Comparison of ENCODE assay signal across 9 mouse cellular contexts in genomic region chr2:158555252-158555651, GRCm38 (mm10). TPM values are rescaled to one million over a fixed set of nuclear protein-coding genes. Genes with fewer than 3 reads are reported as not detected.
A peak's percentile ranks its signal among the peaks of the same experiment; 100 is the strongest.
DNase-seq lines count a peak whose midpoint lies in the region; ATAC-seq and TF ChIP-seq lines count a peak whose summit lies in the region.
"Had no signal": no experiment of that assay in that cellular context is flagged by ENCODE, and none has a peak within 500 bp of the region (broad histone marks: within the 10 kb centered on the region; RNA-seq: fewer than 3 reads in every experiment).

No protein-coding gene starts in this region.

- TF ChIP-seq POLR2A in cerebellum, adult 2 months (IDR thresholded peaks at IDR 0.05; ENCODE audit: borderline replicate concordance, insufficient read depth, low read length): no peak

- no peaks in the 10 kb centered on the region for H3K36me3 ChIP-seq in forebrain, postnatal 0 days (ENCODE audit: insufficient read depth)
- no peaks in the 10 kb centered on the region for H3K36me3 ChIP-seq in midbrain, embryonic 11.5 days (ENCODE audit: control insufficient read depth, insufficient read depth, low read length)

- WGBS in forebrain, postnatal 0 days: 6% methylated on average over 7 of the region's 7 CpGs
- 4% methylated on average over 7 of the region's 7 CpGs for WGBS in midbrain, embryonic 11.5 days
- 4% methylated on average over 7 of the region's 7 CpGs for WGBS in cerebellum, adult 2 months

- peak overlapping the region; percentile 60 for H3K4me2 ChIP-seq in forebrain, postnatal 0 days (ENCODE audit: low read depth)
- H3K4me2 ChIP-seq in midbrain, embryonic 11.5 days: peak overlapping the region; percentile 14; the same call in 1 of the 2 replicates

- H3K4me1 ChIP-seq in forebrain, postnatal 0 days (ENCODE audit: insufficient read depth): peaks cover 8% of the 10 kb centered on the region
- H3K4me1 ChIP-seq in midbrain, embryonic 11.5 days (ENCODE audit: control insufficient read depth, insufficient read depth, low read length): peaks cover 10% of the 10 kb centered on the region
- H3K4me1 ChIP-seq in cerebellum, adult 2 months (ENCODE audit: control insufficient read depth, insufficient read depth, low read length): peaks cover 3% of the 10 kb centered on the region; the same call in 1 of the 2 replicates

- H3K27ac ChIP-seq in forebrain, postnatal 0 days (ENCODE audit: low read depth, low read length): peak overlapping the region; percentile 80
- H3K27ac ChIP-seq in midbrain, embryonic 11.5 days (ENCODE audit: low read depth, low read length): no peak overlapping the region
- no peak overlapping the region for H3K27ac ChIP-seq in cerebellum, adult 2 months (ENCODE audit: insufficient read depth, low read length)

- H3K4me3 ChIP-seq in forebrain, postnatal 0 days (ENCODE audit: low read depth, low read length): no peak overlapping the region
- H3K4me3 ChIP-seq in midbrain, embryonic 11.5 days (ENCODE audit: low read depth, low read length): no peak overlapping the region
- no peak overlapping the region for H3K4me3 ChIP-seq in cerebellum, adult 2 months (replicated peaks; ENCODE audit: insufficient read depth, low read depth, low read length)

- ATAC-seq in forebrain, postnatal 0 days: no peak
- ATAC-seq in midbrain, embryonic 11.5 days (ENCODE audit: low FRiP score): no peak

- H3K27me3 ChIP-seq in forebrain, postnatal 0 days (ENCODE audit: insufficient read depth, low read length): no peaks in the 10 kb centered on the region; the same call in none of the 2 replicates
- peaks cover 27% of the 10 kb centered on the region for H3K27me3 ChIP-seq in midbrain, embryonic 11.5 days (ENCODE audit: control insufficient read depth, insufficient read depth, low read length)
- H3K27me3 ChIP-seq in cerebellum, adult 2 months (ENCODE audit: control insufficient read depth, insufficient read depth, low read length): no peaks in the 10 kb centered on the region

- DNase-seq in thymus, postnatal 0 days (ENCODE audit: low spot score): peak; percentile 14
- DNase-seq in thymus, postnatal 10 days (ENCODE audit: low spot score in 2 of 2): no peak
- no peak for DNase-seq in forebrain, postnatal 0 days
- DNase-seq in kidney, adult 18-20 months: peak; percentile 43
- DNase-seq in midbrain, embryonic 11.5 days (ENCODE audit: low spot score, missing footprints): peak; percentile 89
- no peak for DNase-seq in testis, postnatal 10 days (ENCODE audit: low spot score)
- DNase-seq in cerebellum, adult 2 months: no peak
- no peak for DNase-seq in left cerebral cortex, adult 8-10 months (ENCODE audit: low spot score in 2 of 2)

- H3K9me3 ChIP-seq in forebrain, postnatal 0 days (ENCODE audit: low read length): no peaks in the 10 kb centered on the region
- H3K9me3 ChIP-seq in midbrain, embryonic 11.5 days (ENCODE audit: control insufficient read depth, low read length): no peaks in the 10 kb centered on the region

- TF ChIP-seq CTCF in forebrain, postnatal 0 days (IDR thresholded peaks at IDR 0.05; ENCODE audit: low read depth): no peak
- TF ChIP-seq CTCF in cerebellum, adult 2 months (IDR thresholded peaks at IDR 0.05; ENCODE audit: borderline replicate concordance, insufficient read depth, low read depth, low read length): no peak

- 0 out of 2 replicates have a peak overlapping the region, but pooled peaks have one; percentile 40 for H3K9ac ChIP-seq in forebrain, postnatal 0 days
- no peak overlapping the region for H3K9ac ChIP-seq in midbrain, embryonic 11.5 days (ENCODE audit: low read length)

RNA-seq across cellular contexts. Expression of gene Arhgap40, which starts 42.7 kb away (rescaled TPM):
- 0.10 TPM in 1 of 2 replicates, not detected in the other for polyA plus RNA-seq in thymus, postnatal 0 days (2015; fragmentation: Nextera tagmentation; extraction: Ambion mirVana)
- 0.14 and 0.46 TPM in 2 replicates for total RNA-seq in forebrain, postnatal 0 days (2014; rRNA removed)
- polyA plus RNA-seq in forebrain, postnatal 0 days (2015; fragmentation: Nextera tagmentation; extraction: Ambion mirVana): 0.41 and 0.58 TPM in 2 replicates
- 0.30 and 0.40 TPM in 2 replicates for polyA plus RNA-seq in midbrain, embryonic 11.5 days (2014; fragmentation: Nextera tagmentation; extraction: Ambion mirVana)
- 0.16 and 0.20 TPM in 2 replicates for polyA plus RNA-seq in cerebellum, adult 2 months (2012; rRNA removed)
- under 1 TPM in 1 of 4 experiments, not detected in 3; 0.54 TPM for total RNA-seq in left cerebral cortex, adult 8-10 months (2022)

RNA-seq across cellular contexts. Expression of gene Adig, which starts 52.8 kb away (rescaled TPM):
- 0.22 and 1.2 TPM in 2 replicates for polyA plus RNA-seq in thymus, postnatal 0 days (2015; fragmentation: Nextera tagmentation; extraction: Ambion mirVana)
- total RNA-seq in forebrain, postnatal 0 days (2014; rRNA removed): not detected in 2 replicates
- not detected in 2 replicates for polyA plus RNA-seq in forebrain, postnatal 0 days (2015; fragmentation: Nextera tagmentation; extraction: Ambion mirVana)
- polyA plus RNA-seq in midbrain, embryonic 11.5 days (2014; fragmentation: Nextera tagmentation; extraction: Ambion mirVana): not detected in 2 replicates
- polyA plus RNA-seq in cerebellum, adult 2 months (2012; rRNA removed): 0.43 TPM in 1 of 2 replicates, not detected in the other
- total RNA-seq in left cerebral cortex, adult 8-10 months (2022): not detected

RNA-seq across cellular contexts. Expression of gene Slc32a1, which starts 55.3 kb away (rescaled TPM):
- polyA plus RNA-seq in thymus, postnatal 0 days (2015; fragmentation: Nextera tagmentation; extraction: Ambion mirVana): not detected in 2 replicates
- total RNA-seq in forebrain, postnatal 0 days (2014; rRNA removed): 23.5 and 37.4 TPM in 2 replicates
- polyA plus RNA-seq in forebrain, postnatal 0 days (2015; fragmentation: Nextera tagmentation; extraction: Ambion mirVana): 7.4 and 10.8 TPM in 2 replicates
- polyA plus RNA-seq in midbrain, embryonic 11.5 days (2014; fragmentation: Nextera tagmentation; extraction: Ambion mirVana): 1.9 and 2.3 TPM in 2 replicates
- 218 TPM in 2 replicates for polyA plus RNA-seq in cerebellum, adult 2 months (2012; rRNA removed)
- 100 to 1,000 TPM; 130 to 145 (median 137) TPM for total RNA-seq in left cerebral cortex, adult 8-10 months (2022)
- polyA plus RNA-seq: gonadal fat pad, adult 2 months had no signal

Comparison
In these comparisons a context has a peak if more than half of its experiments do, and no peak if none do; other contexts are left out.
1. DNase-seq: peak in thymus, postnatal 0 days (single experiment), kidney, adult 18-20 months (single experiment) and midbrain, embryonic 11.5 days (single experiment); none in thymus, postnatal 10 days (0 of 2), forebrain, postnatal 0 days (single experiment), testis, postnatal 10 days (single experiment), cerebellum, adult 2 months (0 of 2) and left cerebral cortex, adult 8-10 months (0 of 2).
2. RNA of gene Slc32a1, which starts 55.3 kb away (polyA plus RNA-seq): 218 TPM in cerebellum, adult 2 months; 7.4 to 10.8 TPM in forebrain, postnatal 0 days, 1.9 to 2.3 TPM in midbrain, embryonic 11.5 days and not detected in thymus, postnatal 0 days; every median in the first group is over 10 times any median in the second.